Mouse (Mus musculus): ENCODE measurements around the gene Trnp1.

DNA sequence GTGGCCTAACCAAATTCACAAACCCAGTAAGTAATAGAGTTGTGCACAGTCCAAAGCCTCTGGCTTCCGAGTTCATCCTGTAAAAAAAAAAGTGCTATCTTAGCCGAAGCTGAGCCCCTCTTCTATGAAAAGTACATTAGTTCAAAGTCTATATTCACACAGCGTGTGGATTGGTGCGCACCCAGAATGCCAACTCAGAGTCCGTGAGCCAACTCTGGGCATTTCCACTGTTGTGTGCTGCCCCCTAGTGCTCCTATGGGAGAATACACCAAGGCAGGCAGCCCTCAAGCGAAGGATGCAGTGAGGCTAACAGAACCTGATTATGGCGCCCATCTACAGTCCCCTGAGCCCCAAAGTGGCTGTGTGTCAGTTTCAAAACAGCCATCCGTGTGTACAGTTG, 14.6 kb upstream of the Trnp1 start:
- TF ChIP-seq GATA1 (IDR thresholded peaks at IDR 0.05; ENCODE audit: borderline replicate concordance, low read length), result no peak
- TF ChIP-seq FLI1 (IDR thresholded peaks at IDR 0.05; ENCODE audit: low read length), result no peak

Data from megakaryocyte, embryonic 14.5 days (primary cell).